Mouse (Mus musculus) telencephalon, adult 2 months (tissue): ENCODE measurements at regions not wholly inside any gene's neighbourhood (a gene's known extent, or its start where the extent isn't known, plus 50 kb on each side); places are given as distances from the start of the nearest gene placed in this dataset.

Experiments
- DNase-seq: peaks from one replicate; pipeline ENCODE4 v3.0.0-alpha.2; 2011; ENCODE audit warnings: low read depth, low spot score

DNA sequence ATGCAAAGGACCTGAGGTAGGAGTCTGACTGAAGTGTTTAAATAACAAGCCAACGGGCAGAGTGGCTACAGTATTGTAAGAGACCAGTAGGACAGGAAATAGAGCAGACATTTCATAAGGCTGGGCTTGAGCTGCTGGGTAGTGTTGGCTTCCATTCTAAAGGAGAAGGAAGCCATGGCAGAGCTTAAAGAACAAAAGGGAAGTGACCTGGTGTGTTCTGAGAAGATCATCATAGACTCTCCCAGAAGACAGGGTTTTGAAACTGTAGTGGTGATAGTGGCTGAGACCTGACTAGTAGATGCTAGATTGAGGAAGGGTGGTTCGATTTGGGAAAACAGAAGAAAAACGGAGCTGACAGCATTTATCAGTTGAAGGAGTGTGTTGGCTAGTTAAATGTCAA is 514.1 kb upstream of the Zfp462 start:
- no peak for DNase-seq

DNA sequence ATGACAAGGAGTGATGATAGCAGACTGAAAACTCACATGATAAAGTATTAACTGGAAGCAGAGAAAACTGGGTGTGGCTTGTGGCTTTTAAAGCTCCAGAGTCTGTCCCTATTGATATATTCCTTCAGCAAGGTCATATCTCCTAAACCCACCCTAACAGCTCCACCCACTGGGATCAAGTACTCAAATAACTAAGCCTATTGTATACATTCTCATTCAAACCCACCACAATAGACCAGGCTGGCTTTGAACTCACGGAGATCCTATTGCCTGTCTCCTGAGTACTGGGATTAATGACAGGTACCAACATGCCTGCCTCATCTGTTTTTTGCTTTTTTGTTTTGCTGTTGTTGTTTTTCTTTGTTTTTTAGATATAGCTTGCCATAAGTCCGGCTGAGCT is 484.3 kb upstream of the Zfp462 start:
- DNase-seq: no peak

DNA sequence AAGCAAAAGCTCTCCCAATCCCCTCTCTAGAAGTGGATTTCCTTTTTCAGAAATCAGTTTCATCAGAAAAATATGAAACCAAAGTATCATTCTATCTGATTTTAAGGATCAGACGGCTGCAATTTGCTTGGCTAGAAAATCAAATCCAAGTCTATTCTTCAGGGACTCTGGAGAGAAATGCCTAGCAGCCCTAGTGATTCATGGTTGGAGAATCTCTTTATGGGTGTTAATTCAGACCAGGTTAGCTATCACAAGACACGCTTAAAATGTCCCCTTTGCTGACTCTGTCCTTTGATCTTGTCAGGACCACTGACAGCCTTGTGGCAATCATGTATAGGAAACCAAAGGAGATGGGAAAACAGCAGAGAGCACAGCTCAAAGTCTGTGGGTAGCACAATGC is 475.7 kb upstream of the Zfp462 start:
- no peak for DNase-seq

DNA sequence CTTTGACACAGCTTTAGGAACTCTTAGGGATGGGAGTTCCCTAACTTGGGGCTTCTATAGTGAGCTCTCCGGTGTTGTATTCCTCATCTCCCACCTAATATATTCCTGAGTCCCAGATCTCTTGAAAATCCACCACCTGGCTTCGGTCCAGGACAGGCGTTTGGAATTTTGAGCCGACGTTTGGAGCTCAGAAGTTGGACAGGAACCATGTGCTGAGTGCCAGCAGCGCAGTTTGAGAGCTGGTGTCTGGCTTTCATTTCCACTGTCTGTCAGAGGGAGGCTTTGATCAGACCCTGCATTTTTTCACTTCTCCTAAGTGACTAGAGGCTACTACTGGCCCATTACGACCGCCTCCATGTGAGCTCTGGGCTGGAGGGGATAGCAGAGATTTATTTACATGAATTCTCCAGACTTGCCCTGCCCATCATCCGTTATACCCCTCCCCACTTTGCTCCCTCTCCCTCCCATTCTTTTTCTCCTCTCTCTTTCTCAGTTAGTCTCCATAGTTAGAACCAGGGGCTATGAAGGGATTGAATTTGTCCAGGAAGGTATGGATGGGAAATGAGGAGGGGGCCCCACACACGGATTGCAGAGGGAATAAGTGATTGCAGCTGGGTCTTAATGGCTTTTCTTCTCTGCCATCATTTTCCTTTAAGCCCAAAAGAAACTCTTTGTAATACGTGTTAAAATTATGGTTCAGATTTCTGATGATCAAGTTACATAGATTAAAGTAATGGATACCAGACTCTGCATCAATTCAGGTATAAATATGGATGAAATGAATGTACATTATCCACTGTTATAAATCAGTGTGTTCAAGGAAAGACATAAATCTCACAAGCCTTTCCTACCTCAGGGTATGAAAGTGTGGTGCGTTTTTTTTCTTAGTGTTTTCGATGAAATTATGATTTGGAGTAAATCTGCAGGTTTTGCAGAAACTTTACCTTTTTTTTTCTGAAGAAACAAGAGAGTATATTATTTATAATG is 474.5 kb upstream of the Zfp462 start:
- DNase-seq: peak; percentile 24

DNA sequence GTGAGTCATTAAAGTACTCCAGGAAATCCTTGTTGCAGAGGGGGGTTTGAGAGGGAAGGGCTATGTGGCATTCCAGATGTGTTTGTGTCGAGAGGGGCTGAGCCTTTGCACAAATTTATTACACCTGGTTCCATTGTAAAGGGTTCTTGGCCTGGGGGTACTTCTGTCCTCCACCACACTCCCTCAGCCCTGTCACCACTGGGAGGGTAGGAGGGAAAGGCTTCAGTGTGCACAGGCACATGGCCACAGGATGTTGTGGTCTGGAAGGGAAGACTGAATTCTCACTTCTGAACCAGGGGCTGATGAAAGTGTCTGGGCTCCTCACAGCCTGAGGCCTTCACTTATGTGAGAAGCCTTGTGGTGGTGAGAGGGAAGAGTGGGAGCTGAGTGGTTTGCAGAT is 473.8 kb upstream of the Zfp462 start:
- DNase-seq: no peak

DNA sequence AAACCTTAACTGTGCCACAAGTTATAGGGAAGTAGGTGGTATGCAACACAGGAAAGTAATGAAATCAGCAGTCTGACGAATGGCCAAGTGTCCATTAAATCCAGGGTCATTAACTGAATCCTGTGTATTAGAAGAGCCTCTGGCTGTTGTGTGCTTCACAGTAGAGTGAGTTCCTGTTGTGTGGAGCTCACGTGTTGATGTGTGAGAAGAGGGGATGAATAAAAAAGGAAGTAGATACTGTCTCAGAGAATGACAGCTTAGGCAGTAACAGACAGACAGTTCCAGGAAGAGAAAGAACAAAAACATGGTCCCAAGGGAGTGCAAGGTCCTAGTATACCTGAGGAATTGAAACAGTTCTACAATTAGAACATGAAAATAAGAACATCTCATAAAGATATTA is 463.1 kb upstream of the Zfp462 start:
- no peak for DNase-seq

DNA sequence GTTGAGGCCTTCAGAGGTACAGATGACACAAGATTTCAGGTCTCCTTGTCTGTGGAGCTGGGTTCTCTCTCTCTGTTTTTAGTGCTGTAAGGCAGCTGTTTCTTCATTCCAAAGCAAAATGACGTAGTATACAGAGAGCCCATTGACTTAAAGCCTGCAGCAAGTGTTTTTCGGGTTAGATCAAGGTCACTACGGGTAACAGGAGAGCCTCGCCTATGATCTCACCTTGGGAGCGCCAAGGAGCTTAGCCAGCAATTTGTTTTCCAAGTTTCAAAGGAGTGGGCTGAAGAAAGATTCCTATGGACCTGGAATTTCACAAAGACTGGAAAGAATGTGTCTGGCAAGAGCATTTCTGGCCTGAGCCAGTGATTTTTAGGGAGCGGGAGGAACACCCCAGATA is 451.8 kb upstream of the Zfp462 start:
- DNase-seq: no peak

DNA sequence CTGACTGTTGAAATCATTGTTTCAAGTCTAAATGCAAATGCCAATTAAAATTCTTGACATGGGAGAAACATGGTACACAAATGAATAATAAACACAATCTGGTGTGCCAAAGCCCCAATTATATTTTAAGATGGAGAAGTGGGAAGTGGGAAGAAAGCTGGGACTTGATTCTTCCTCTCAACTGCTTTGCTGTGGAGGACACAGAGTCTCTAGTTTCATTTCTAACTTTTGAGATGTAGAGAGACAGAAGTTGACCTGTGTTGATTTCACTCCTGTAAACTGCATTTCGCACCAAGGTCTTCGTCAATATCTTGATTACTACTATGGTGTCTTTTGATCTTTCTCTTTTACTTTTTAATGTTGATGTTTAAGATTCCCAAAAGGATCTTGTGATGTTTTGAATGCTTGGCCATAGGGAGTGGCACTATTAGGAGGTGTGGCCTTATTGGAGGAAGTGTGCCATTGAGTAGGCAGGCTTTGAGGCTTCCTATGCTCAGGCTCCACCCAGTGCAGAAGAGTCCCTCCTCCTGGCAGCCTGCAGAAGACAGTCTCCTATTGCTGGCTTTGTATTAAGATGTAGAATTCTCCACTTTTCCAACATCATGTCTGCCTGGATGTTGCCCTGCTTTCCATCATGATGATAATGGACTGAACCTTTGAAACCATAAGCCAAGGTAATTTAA is 447.4 kb upstream of the Zfp462 start:
- no peak for DNase-seq

DNA sequence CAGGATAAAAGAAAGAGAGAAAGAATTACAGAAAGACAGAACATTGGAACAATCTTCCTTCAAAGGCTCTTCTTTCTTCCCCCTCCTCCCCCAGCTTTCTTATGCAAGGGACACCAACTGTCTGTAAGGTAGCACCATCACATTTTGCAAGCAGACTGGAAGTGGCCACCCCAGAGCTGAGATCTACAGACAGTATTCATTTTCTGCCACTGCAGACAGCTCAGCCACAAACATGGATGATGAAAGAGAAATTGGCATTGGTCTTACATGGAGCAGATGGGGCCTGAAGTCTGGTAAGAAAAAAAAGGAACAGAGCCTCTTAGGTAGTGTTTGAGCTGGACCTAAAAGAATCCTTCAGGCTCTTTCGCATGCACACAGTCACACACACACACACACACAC is 428.9 kb upstream of the Zfp462 start:
- peak; percentile 42 for DNase-seq

DNA sequence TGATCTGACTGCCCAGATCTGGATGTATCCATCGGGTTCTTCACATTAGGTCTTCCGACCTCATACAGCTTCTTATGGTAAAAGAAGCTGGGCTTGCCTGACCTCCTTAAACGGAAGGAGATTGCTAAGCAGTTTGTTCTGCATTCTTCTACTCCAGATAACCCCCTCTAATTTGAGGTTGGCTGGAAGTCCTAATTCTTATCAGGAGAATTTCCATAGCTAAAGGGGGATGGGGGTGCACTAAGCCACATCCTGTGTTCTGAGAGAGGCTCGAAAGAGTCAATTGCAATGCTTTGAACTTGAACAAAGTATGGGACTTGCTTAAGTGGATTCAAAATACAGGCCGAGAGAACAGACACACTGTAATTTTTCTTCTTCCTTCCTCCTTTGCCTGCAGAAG is 421.6 kb upstream of the Zfp462 start:
- no peak for DNase-seq

DNA sequence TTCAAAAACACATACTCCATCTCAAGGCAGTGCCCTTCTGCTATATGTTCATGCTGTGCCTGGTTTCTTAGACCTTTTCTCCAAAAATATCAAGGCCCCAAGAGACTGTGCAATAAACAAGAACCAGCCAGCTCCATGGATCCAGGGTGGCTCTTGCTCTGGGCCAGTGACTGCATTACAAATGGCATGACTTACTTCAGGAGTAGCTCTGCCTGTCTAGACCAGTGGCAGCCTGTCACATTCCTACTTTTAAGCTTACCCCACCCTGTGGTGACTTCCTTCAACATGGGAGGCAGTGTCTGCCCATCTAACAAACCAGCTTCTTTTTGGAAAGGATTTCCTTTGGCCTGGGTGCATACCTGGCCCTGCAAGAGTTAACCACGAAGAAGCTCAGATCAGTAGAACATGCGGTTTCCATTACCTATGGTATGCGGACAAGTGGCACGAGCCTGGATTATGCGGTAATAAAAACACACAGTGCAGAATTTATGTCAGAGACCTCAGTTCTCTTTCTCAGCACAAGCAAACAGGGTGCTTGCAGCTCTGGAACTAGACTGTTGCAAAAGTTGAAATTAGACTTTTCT is 418.8 kb upstream of the Zfp462 start:
- DNase-seq: no peak

DNA sequence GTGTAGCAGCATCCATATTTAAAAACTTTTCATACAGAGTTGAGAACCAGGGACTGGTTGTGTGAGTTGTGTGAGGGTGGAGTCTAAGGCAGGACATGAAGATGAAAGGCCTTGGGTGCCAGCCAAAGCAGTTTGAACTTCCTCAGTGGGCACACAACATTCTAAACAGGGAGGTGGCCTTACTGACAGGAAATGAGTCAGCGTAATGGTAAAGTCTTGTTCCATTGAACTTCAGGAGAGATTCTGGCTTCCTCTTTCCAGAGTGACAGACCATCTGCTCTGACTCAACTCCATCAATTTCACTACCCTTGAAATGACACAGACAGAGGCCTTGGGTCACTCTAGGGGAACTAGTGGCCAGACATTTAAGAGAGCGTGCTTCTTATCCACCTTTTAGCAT is 417.2 kb upstream of the Zfp462 start:
- no peak for DNase-seq

DNA sequence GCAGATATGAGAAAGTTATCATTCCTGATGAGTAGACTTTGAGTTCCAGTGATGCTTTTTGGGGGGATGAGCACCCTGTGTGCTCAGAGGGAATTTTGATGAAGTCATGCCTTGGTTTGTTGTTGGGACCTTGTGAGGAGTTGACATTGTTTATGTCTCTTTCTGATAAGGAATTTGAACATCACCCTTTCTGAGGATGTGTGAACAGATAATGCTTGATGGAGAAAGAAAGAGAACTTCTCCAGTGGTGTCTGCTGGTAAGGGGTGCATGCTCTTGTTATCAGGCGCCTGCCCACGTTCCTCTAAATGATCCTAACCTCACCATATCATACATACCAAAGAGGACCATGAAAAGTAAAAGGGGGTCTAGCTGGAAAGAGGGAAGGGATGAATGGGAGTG is 413.1 kb upstream of the Zfp462 start:
- no peak for DNase-seq

DNA sequence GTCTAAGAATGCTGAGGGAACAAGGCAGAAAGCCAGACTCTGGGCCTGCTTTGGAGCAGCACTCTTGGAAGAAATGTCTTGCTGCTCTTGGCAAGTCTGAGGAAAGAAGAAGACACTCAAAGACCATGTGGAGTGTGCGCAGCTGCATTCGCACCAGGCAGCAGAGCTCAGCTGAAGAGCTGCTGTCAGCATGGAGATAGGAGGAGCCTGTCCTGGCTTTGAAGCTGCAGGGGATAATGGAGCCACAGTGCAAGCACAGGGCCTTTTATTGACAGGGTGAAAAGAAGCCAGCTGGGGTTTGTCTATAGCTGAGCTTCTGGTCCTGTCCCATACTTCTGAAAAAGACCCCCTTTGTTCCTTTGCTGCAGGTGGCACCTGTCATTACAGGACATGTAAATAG is 411.0 kb upstream of the Zfp462 start:
- no peak for DNase-seq

DNA sequence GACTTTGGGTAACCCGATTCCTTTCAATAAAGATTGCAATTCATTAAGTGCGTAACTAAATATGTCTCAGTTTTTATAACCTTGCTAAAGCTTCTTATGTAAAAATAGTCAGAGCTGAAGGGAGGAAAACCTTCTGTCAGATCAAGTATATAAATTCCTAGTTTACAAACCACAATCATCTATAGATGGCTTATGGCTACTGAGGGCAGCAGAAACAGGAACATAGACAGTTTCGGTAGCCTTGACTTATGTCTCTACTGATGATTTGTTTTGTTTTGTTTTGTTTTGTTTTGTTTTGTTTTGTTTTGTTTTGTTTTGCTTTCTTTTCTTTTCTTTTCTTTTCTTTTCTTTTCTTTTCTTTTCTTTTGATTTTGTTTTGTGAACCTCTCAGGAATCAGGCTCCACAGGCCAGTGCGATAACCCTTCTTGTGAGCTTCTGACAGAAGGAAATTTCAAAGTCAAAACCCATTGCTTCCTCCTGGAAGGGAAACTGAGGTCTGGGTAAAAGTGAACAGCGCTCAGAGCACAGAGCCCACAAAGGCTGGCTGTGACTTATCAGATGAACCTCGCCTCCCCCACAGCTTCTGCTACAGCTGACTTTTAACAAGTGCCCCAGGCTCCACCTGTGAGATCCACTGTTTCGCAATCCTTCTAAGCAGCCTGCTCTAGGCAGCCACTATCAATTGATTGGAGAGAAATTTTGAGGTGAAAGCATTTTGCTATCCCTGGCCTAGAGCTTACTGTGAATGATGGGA is 391.8 kb upstream of the Zfp462 start:
- no peak for DNase-seq

DNA sequence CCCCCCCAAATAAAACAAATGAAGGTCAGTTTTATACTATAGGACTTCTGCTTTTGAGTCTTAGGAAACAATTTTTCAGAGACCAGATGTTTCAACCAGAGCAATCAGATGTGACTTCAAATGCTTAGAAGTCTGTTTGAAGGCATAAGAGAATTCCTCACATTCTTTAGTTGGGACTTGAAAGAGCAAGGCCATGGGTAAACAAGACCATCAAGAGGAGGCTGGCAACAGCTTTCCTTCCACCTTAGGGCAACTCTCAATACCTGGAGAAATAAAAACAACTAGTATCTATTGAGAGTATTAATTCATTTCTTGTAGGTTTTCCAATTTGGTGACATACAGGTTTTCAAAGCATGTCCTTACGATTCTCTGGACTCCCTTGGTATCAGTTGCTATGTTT is 381.8 kb upstream of the Zfp462 start:
- no peak for DNase-seq

DNA sequence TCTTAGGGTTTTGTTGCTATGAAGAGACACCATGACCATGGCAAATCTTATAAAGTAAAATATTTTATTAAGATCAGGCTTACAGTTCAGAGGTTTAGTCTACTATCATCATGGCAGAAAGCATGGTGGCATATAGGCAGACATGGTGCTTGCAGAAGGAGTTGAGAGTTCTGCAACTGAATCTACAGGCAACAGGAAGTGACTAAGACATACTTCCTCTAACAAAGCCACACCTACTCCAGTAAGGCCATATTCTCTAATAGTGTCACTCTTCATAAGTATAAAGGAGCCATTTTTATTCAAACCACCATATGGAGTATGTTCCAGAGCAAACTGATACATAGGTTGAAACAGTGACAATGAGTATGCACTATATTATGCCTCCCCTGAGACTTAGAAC is 371.7 kb upstream of the Zfp462 start:
- DNase-seq: no peak

DNA sequence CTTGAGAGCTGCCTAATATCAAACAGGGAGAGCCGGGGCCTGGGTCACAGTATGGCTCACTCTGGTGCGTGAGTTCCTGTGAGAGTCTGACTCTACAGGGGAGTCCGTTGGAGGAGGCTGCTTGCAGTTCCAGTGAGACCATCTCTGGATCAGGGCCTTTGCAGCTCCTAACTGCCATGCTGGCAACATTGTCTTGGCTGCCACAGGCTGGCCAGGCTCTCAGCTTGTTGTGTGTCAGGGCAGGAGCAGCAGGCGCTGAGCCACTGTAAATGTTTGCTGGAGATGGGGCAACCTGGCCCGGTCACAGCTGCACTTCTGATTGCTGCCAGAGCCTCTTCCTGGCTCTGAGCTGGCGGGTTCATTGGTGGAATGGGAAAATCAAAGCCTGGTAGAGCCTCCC is 357.7 kb upstream of the Zfp462 start:
- DNase-seq: no peak

DNA sequence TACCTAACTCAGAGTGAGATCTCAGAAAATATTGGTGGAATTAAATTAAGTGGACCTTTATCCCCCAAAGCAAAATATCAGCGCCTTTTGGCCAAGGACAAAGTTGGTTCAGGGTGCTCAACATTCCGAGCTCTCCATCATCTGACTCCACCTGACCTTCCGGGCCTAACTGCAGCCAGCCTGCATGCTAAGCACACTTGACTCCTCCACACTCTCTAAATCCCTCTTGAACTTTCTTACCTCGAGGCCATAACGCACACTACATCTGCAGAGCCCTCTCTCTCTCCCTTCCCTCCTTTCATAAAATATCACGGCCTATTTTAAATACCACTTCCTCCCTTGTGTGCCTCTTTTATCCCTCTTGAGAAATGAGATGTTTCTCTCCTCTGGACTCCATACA is 356.1 kb upstream of the Zfp462 start:
- no peak for DNase-seq

DNA sequence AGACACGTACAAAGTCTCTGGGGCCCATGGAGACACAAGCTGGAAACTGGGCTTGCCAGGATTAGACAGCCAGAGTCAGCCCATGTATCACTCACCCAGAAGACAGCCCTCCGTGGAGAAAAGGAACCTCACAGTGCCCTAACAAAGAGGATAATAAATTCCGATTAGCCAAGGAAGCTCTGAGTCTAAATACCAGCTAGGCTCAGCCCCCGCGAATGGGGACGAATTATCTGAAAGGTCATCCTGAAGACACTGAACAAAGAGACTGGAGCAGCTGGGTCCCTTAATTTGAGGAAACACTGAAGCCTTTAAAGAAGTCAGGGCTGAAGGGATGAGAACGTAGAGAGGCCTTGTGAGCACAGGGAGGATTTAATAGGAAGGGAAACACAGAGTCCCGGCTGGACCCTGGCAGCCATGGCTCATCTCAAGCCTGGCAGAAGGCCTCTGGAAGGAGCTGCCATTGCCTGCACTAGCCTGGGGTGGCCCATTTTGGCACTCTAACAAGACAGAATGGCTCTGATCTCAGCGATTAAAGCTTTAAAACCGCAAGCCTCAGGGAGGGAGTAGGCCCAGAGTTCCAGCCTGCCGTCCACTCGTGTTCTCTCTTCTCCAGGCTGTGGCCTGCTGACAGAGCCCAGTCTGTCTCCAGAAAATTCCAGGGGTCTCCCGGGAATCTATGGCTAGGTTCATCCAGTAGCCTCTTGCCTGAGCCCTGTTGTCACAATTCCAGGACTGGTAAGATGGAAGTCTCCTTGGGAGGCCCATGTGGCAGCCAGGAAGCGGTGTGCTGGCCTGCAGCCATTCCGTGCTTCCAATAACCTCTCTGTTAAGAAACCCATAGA is 343.0 kb upstream of the Zfp462 start:
- DNase-seq: peak; percentile 5
